Mouse (Mus musculus): Measurements from ENCODE around the gene Asrgl1. TPM values are rescaled to one million over a fixed set of nuclear protein-coding genes. Genes with fewer than 3 reads are reported as not detected.

The Asrgl1 gene
- polyA plus RNA-seq, 1 experiment: 12.3 TPM

- no peak for DNase-seq (ENCODE audit: low read depth)
- TF ChIP-seq POLR2A (IDR thresholded peaks at IDR 0.05; ENCODE audit: borderline replicate concordance, extremely low read depth, insufficient read depth, insufficient read length, poor library complexity, severe bottlenecking) (no peak), CTCF (IDR thresholded peaks at IDR 0.05; ENCODE audit: borderline replicate concordance, extremely low read depth, insufficient read depth, insufficient read length) (no peak)
Observed at GRCm38 (mm10) chr19:9081311-9082190, 53.9 kb downstream of the Asrgl1 start.

- TF ChIP-seq CTCF (IDR thresholded peaks at IDR 0.05; ENCODE audit: borderline replicate concordance, extremely low read depth, insufficient read depth, insufficient read length): no peak
- no peak for TF ChIP-seq POLR2A (IDR thresholded peaks at IDR 0.05; ENCODE audit: borderline replicate concordance, extremely low read depth, insufficient read depth, insufficient read length, poor library complexity, severe bottlenecking)
- DNase-seq (ENCODE audit: low read depth): peak; percentile 53
Observed at GRCm38 (mm10) chr19:9079916-9080315, 55.5 kb downstream of the Asrgl1 start.

GRCm38 (mm10) chr19:9076982-9077660, 58.3 kb downstream of the Asrgl1 start:
- TF ChIP-seq POLR2A (IDR thresholded peaks at IDR 0.05; ENCODE audit: borderline replicate concordance, extremely low read depth, insufficient read depth, insufficient read length, poor library complexity, severe bottlenecking): no peak
- no peak for TF ChIP-seq CTCF (IDR thresholded peaks at IDR 0.05; ENCODE audit: borderline replicate concordance, extremely low read depth, insufficient read depth, insufficient read length)
- DNase-seq (ENCODE audit: low read depth): no peak

GRCm38 (mm10) chr19:9076035-9076434, 59.4 kb downstream of the Asrgl1 start:
- TF ChIP-seq CTCF (IDR thresholded peaks at IDR 0.05; ENCODE audit: borderline replicate concordance, extremely low read depth, insufficient read depth, insufficient read length) (no peak), POLR2A (IDR thresholded peaks at IDR 0.05; ENCODE audit: borderline replicate concordance, extremely low read depth, insufficient read depth, insufficient read length, poor library complexity, severe bottlenecking) (no peak)

GRCm38 (mm10) chr19:9075558-9075957, 59.9 kb downstream of the Asrgl1 start:
- no peak for DNase-seq (ENCODE audit: low read depth)

More at GRCm38 (mm10) chr19:9076035-9076434, 59.4 kb downstream of the Asrgl1 start:
- no peak for DNase-seq (ENCODE audit: low read depth)

GRCm38 (mm10) chr19:9074424-9074823, 61.0 kb downstream of the Asrgl1 start:
- TF ChIP-seq CTCF (IDR thresholded peaks at IDR 0.05; ENCODE audit: borderline replicate concordance, extremely low read depth, insufficient read depth, insufficient read length): no peak
- no peak for TF ChIP-seq POLR2A (IDR thresholded peaks at IDR 0.05; ENCODE audit: borderline replicate concordance, extremely low read depth, insufficient read depth, insufficient read length, poor library complexity, severe bottlenecking)

More at GRCm38 (mm10) chr19:9075558-9075957, 59.9 kb downstream of the Asrgl1 start:
- no peak for TF ChIP-seq POLR2A (IDR thresholded peaks at IDR 0.05; ENCODE audit: borderline replicate concordance, extremely low read depth, insufficient read depth, insufficient read length, poor library complexity, severe bottlenecking)
- no peak for TF ChIP-seq CTCF (IDR thresholded peaks at IDR 0.05; ENCODE audit: borderline replicate concordance, extremely low read depth, insufficient read depth, insufficient read length)

GRCm38 (mm10) chr19:9073776-9074411, 61.5 kb downstream of the Asrgl1 start:
- TF ChIP-seq POLR2A (IDR thresholded peaks at IDR 0.05; ENCODE audit: borderline replicate concordance, extremely low read depth, insufficient read depth, insufficient read length, poor library complexity, severe bottlenecking) (no peak), CTCF (IDR thresholded peaks at IDR 0.05; ENCODE audit: borderline replicate concordance, extremely low read depth, insufficient read depth, insufficient read length) (no peak)
- DNase-seq (ENCODE audit: low read depth): no peak

More at GRCm38 (mm10) chr19:9074424-9074823, 61.0 kb downstream of the Asrgl1 start:
- DNase-seq (ENCODE audit: low read depth): no peak

GRCm38 (mm10) chr19:9072157-9072530, 63.3 kb downstream of the Asrgl1 start:
- DNase-seq (ENCODE audit: low read depth): no peak
- TF ChIP-seq CTCF (IDR thresholded peaks at IDR 0.05; ENCODE audit: borderline replicate concordance, extremely low read depth, insufficient read depth, insufficient read length) (no peak), POLR2A (IDR thresholded peaks at IDR 0.05; ENCODE audit: borderline replicate concordance, extremely low read depth, insufficient read depth, insufficient read length, poor library complexity, severe bottlenecking) (no peak)

GRCm38 (mm10) chr19:9071456-9072156, 63.8 kb downstream of the Asrgl1 start:
- TF ChIP-seq CTCF (IDR thresholded peaks at IDR 0.05; ENCODE audit: borderline replicate concordance, extremely low read depth, insufficient read depth, insufficient read length) (no peak), POLR2A (IDR thresholded peaks at IDR 0.05; ENCODE audit: borderline replicate concordance, extremely low read depth, insufficient read depth, insufficient read length, poor library complexity, severe bottlenecking) (no peak)
- peak; percentile 75 for DNase-seq (ENCODE audit: low read depth)

- DNase-seq (ENCODE audit: low read depth): no peak
- TF ChIP-seq CTCF (IDR thresholded peaks at IDR 0.05; ENCODE audit: borderline replicate concordance, extremely low read depth, insufficient read depth, insufficient read length) (no peak), POLR2A (IDR thresholded peaks at IDR 0.05; ENCODE audit: borderline replicate concordance, extremely low read depth, insufficient read depth, insufficient read length, poor library complexity, severe bottlenecking) (no peak)
Observed at GRCm38 (mm10) chr19:9070316-9070715, 65.1 kb downstream of the Asrgl1 start.

Data from brain, embryonic 14.5 days (tissue).